Mouse (Mus musculus) liver, embryonic 11.5 days (tissue): ENCODE measurements around the gene Itm2c. TPM values are rescaled to one million over a fixed set of nuclear protein-coding genes. Genes with fewer than 3 reads are reported as not detected.

Experiments
- ATAC-seq: fragments of 200-750 bp; cut with Nextera tagmentation; replicated peaks from 2 replicates; pipeline ENCODE4 v1.8.0; 2017; ENCODE audit warnings: moderate number of reproducible peaks, mild to moderate bottlenecking, moderate TSS enrichment, moderate library complexity; ENCODE audit not compliant: low FRiP score
- DNase-seq: peaks from one replicate; pipeline ENCODE4 v3.0.0-alpha.2; 2017; ENCODE audit warnings: low spot score
- H3K27ac ChIP-seq: fragments of 300-500 bp; sonication (generic); 2 replicates; pipeline ENCODE4 v1.5.1; 2014; ENCODE audit warnings: mild to moderate bottlenecking, low read depth, low read length, control low read depth
- H3K27me3 ChIP-seq: fragments of 300-500 bp; sonication (generic); replicated peaks from 2 replicates; pipeline ENCODE4 v1.6.1; 2014; ENCODE audit warnings: low read length, mixed read lengths; ENCODE audit not compliant: control insufficient read depth, insufficient read depth
- H3K36me3 ChIP-seq: fragments of 300-500 bp; sonication (generic); 2 replicates; pipeline ENCODE4 v1.6.1; 2014; ENCODE audit warnings: mild to moderate bottlenecking, low read length, moderate library complexity, mixed read lengths; ENCODE audit not compliant: control insufficient read depth, insufficient read depth
- H3K4me1 ChIP-seq: fragments of 300-500 bp; sonication (generic); replicated peaks from 2 replicates; pipeline ENCODE4 v1.6.1; 2014; ENCODE audit warnings: low read length, mixed read lengths; ENCODE audit not compliant: control insufficient read depth, insufficient read depth
- H3K4me2 ChIP-seq: fragments of 300-500 bp; sonication (generic); 2 replicates; pipeline ENCODE4 v1.6.1; 2014; ENCODE audit warnings: mild to moderate bottlenecking, control low read depth, moderate library complexity
- H3K4me3 ChIP-seq: fragments of 300-500 bp; sonication (generic); 2 replicates; pipeline ENCODE4 v1.5.1; 2014; ENCODE audit warnings: low read depth, low read length, control low read depth
- H3K9ac ChIP-seq: fragments of 300-500 bp; sonication (generic); 2 replicates; pipeline ENCODE4 v1.6.1; 2014; ENCODE audit warnings: low read depth, low read length, control low read depth
- H3K9me3 ChIP-seq: fragments of 300-500 bp; sonication (generic); 2 replicates; pipeline ENCODE4 v1.6.1; 2016; ENCODE audit warnings: low read length, inconsistent platforms, mixed read lengths; ENCODE audit not compliant: control insufficient read depth
- WGBS: fragments of 180-500 bp; shearing (Covaris S2); extraction: QIAGEN DNeasy Blood & Tissue Kit; methylation state at CpG from one replicate; pipeline ENCODE4 v1.1.7; 2014; 5-methylcytosine and 5-hydroxymethylcytosine counted together
- polyA plus RNA-seq: library from polyadenylated mRNA; unstranded; fragments of >200 nt; fragmentation: Nextera tagmentation; extraction: Ambion mirVana; gene quantifications from 2 replicates; pipeline ENCODE4 v1.2.1, GENCODE M21; 2014

Gene Itm2c
- polyA plus RNA-seq, 1 experiment from 2014 or later = 39.7 TPM

DNA sequence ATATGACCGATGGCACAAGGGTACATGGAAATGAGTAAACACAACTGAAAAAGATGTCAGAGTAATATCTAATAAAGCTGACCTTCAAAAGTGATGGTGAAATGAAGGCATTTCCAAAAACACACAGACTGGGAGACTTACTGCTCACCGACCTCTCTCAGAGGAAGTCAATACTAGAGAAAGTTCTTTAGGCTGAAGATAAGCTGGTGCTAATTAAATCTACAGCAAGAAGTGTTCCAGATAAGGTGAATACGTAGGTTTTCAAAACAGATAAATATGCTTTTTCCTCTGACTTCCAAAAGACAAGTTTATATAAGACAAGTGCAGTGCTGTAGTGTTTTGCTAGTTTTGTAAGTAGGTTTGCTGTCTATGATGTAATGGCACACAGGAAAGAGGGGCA lies 37.8 kb upstream of the Itm2c start:
- Histone ChIP-seq H3K9me3 (no peaks in the 10 kb centered on the region), H3K4me2 (no peak overlapping the region), H3K4me1 (no peaks in the 10 kb centered on the region), H3K27me3 (no peaks in the 10 kb centered on the region), H3K27ac (no peak overlapping the region), H3K9ac (no peak overlapping the region), H3K36me3 (no peaks in the 10 kb centered on the region), H3K4me3 (no peak overlapping the region)
- no peak for DNase-seq
- 52% methylated on average over 3 of the region's 3 CpGs for WGBS
- ATAC-seq = no peak

DNA sequence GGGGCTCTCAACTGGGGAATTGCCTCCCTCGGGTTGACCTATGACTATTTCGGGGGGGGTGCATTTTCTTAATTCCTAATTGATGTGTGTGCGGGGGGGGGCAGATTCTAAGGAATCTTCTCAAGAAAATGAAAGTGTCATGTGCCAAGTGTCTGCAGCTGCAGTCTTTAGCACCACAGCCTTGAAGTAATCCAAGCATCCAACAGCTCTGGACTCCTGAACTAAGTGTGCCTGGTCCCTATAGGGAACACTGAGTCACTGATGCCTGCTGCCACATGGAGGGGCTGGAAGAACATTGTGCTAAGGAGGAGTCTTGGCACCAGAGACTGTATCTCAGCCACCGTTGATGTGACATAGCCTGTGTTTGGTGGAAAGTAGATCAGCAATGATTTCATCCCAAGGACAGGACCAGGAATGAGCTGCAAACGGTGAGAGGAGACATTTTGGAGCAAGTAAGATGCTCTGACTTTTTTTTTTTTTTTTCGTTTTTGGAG lies 36.8 kb upstream of the Itm2c start:
- Histone ChIP-seq H3K4me1 (no peaks in the 10 kb centered on the region), H3K27me3 (no peaks in the 10 kb centered on the region), H3K9ac (no peak overlapping the region), H3K36me3 (no peaks in the 10 kb centered on the region), H3K9me3 (0 out of 2 replicates have a peak, but pooled peaks cover 3% of the 10 kb centered on the region), H3K4me2 (no peak overlapping the region), H3K4me3 (no peak overlapping the region), H3K27ac (no peak overlapping the region)
- 73% methylated on average over 6 of the region's 6 CpGs for WGBS
- ATAC-seq (no peak), DNase-seq (no peak)

DNA sequence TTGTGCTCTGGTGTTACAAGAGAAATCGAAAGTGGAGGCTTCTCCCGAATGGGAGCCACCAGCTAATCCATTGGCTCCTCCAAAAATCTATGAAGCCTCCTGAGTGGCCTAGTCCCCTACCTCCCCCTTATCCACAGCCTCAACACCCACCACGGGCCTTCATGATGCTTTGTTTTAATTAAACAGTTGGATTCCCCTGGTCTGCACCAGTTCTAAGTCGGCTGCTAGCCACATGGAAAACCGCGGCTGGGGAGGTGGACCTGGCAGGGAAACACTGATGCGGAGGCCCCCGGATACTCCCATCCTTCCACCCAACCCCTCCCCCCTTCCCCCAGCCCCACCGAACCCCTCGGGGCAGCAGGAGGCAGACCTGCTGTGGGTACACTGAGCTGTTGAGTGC lies 29.7 kb upstream of the Itm2c start:
- Histone ChIP-seq H3K9me3 (0 out of 2 replicates have a peak, but pooled peaks cover 3% of the 10 kb centered on the region), H3K36me3 (no peaks in the 10 kb centered on the region), H3K27ac (no peak overlapping the region), H3K4me2 (no peak overlapping the region), H3K9ac (no peak overlapping the region), H3K27me3 (no peaks in the 10 kb centered on the region), H3K4me1 (no peaks in the 10 kb centered on the region), H3K4me3 (no peak overlapping the region)
- 89% methylated on average over 10 of the region's 10 CpGs for WGBS
- DNase-seq (no peak), ATAC-seq (no peak)

GRCm38 (mm10) chr1:85870001-85870400 lies 24.1 kb upstream of the Itm2c start:
- Histone ChIP-seq H3K4me1 (no peaks in the 10 kb centered on the region), H3K27ac (no peak overlapping the region), H3K4me2 (no peak overlapping the region), H3K4me3 (no peak overlapping the region), H3K9ac (no peak overlapping the region), H3K27me3 (no peaks in the 10 kb centered on the region), H3K9me3 (peaks cover 1% of the 10 kb centered on the region; the same call in 1 of the 2 replicates), H3K36me3 (no peaks in the 10 kb centered on the region)
- DNase-seq (no peak), ATAC-seq (no peak)
- WGBS = 83% methylated on average over 7 of the region's 7 CpGs

DNA sequence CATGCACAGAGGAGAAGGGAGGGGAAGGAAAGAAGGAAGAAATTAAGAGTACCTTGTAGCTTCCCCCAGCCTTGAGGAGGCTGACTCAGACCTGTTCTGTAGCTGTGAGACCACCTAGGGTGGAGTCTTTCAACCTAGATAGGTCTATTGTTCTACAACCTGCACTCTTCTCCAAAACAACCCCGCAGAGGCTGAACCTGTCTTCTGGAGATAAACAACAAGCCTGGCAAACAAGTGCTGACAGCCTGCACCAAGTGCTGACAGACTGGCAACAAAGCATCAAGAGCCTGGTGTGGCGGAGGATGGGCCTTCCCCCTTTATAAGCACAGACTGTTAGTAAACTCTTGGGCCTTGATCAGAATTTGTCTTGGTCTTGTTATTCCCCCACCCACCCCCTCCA lies 23.5 kb upstream of the Itm2c start:
- H3K36me3 ChIP-seq = no peaks in the 10 kb centered on the region
- no peak overlapping the region for H3K27ac ChIP-seq
- ATAC-seq = no peak
- DNase-seq = no peak
- no peak overlapping the region for H3K9ac ChIP-seq
- H3K9me3 ChIP-seq = peaks cover 5% of the 10 kb centered on the region; the same call in 1 of the 2 replicates
- no peak overlapping the region for H3K4me3 ChIP-seq
- WGBS = 71% methylated on average over 2 of the region's 2 CpGs
- H3K27me3 ChIP-seq = no peaks in the 10 kb centered on the region
- H3K4me1 ChIP-seq = no peaks in the 10 kb centered on the region
- H3K4me2 ChIP-seq = no peak overlapping the region

GRCm38 (mm10) chr1:85882003-85882402 lies 12.1 kb upstream of the Itm2c start:
- no peaks in the 10 kb centered on the region for H3K4me1 ChIP-seq
- no peaks in the 10 kb centered on the region for H3K27me3 ChIP-seq
- no peak overlapping the region for H3K27ac ChIP-seq
- H3K9ac ChIP-seq = no peak overlapping the region
- DNase-seq (no peak), ATAC-seq (no peak)
- no peaks in the 10 kb centered on the region for H3K36me3 ChIP-seq
- H3K4me3 ChIP-seq = no peak overlapping the region
- WGBS = 89% methylated on average over 12 of the region's 12 CpGs
- H3K4me2 ChIP-seq = no peak overlapping the region
- peaks cover 8% of the 10 kb centered on the region; the same call in 1 of the 2 replicates for H3K9me3 ChIP-seq

DNA sequence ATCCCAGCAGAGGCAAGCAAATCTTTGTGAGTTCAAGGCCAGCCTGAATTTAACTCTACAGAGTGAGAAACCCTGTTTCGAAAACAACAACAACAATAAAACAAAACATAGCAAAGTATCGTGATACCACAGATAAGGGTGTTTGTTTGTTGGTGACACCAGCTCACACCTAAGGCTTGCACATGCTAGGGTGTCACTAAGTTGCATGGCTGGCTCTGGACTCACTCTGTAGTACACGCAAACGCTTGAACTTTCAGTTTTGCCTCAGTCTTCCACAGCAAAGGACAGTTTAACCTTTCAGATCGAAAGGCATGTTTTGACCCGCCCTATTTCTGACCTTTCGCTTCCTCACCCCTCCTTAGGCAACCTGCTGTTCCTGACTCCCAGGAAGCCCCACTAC lies 6.9 kb upstream of the Itm2c start:
- Histone ChIP-seq H3K27me3 (no peaks in the 10 kb centered on the region), H3K4me2 (no peak overlapping the region), H3K36me3 (no peaks in the 10 kb centered on the region), H3K9ac (no peak overlapping the region), H3K9me3 (peaks cover 4% of the 10 kb centered on the region; the same call in 1 of the 2 replicates), H3K27ac (no peak overlapping the region), H3K4me3 (no peak overlapping the region), H3K4me1 (no peaks in the 10 kb centered on the region)
- DNase-seq (no peak), ATAC-seq (no peak)
- WGBS = 85% methylated on average over 7 of the region's 7 CpGs

DNA sequence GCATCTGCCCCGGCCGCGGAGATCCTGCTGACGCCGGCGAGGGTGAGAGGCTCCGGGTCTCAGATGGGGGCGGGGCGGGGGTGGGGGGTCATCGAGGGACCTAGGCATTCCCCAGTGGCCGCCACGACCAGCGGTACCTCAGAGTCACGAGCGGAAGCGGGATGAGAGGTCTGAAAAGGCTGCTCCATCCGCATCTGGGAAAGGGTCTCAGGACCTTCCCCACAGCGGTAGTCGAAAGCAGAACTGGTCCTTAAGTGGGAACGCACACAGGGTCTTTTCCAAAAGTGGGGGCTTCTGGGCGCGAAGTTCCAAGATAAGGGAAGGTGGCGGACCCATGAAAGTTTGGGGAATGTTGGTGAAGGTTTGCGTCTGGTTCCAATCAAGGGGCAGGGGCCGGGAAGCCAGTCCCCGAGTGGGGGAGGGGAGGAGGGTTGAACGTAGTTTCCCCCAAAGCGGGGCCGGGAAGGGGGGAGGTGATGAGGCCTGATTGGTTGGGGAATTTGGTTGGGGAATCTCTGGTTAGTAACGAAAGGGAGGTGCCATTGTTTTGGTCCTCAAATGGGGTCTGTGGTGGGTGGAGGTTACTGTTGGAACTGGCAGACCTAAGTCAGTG lies 773 bp downstream of the Itm2c start:
- peak overlapping the region; percentile 73 for H3K27ac ChIP-seq
- peak overlapping the region; percentile 95 for H3K4me2 ChIP-seq
- no peaks in the 10 kb centered on the region for H3K27me3 ChIP-seq
- H3K9me3 ChIP-seq = no peaks in the 10 kb centered on the region
- 0% methylated on average over 30 of the region's 30 CpGs for WGBS
- peak overlapping the region; percentile 84 for H3K4me3 ChIP-seq
- DNase-seq (peak; percentile 69), ATAC-seq (peak; percentile 29)
- peaks cover 38% of the 10 kb centered on the region for H3K4me1 ChIP-seq
- H3K36me3 ChIP-seq = no peaks in the 10 kb centered on the region
- peak overlapping the region; percentile 71 for H3K9ac ChIP-seq

GRCm38 (mm10) chr1:85895391-85895837 lies 1.3 kb downstream of the Itm2c start:
- Histone ChIP-seq H3K9ac (peak overlapping the region; percentile 71), H3K4me2 (peak overlapping the region; percentile 95), H3K36me3 (no peaks in the 10 kb centered on the region), H3K27me3 (no peaks in the 10 kb centered on the region), H3K27ac (peak overlapping the region; percentile 73; the same call in 1 of the 2 replicates), H3K9me3 (no peaks in the 10 kb centered on the region), H3K4me3 (peak overlapping the region; percentile 84), H3K4me1 (peaks cover 43% of the 10 kb centered on the region)
- WGBS = 4% methylated on average over 15 of the region's 15 CpGs
- DNase-seq (peak; percentile 70), ATAC-seq (peak; percentile 50; the same call in 1 of the 2 replicates)
